Mouse (Mus musculus) kidney, embryonic 14.5 days (tissue): ENCODE measurements at regions not wholly inside any gene's neighbourhood (a gene's known extent, or its start where the extent isn't known, plus 50 kb on each side); places are given as distances from the start of the nearest gene placed in this dataset.

Experiments used
- ATAC-seq: fragments of 200-750 bp; cut with Nextera tagmentation; 2 replicates; pipeline ENCODE4 v1.8.0; 2017; ENCODE audit warnings: moderate number of reproducible peaks, mild to moderate bottlenecking, moderate TSS enrichment, moderate library complexity; ENCODE audit not compliant: low FRiP score, low TSS enrichment
- H3K27ac ChIP-seq: fragments of 300-500 bp; sonication (generic); 2 replicates; pipeline ENCODE4 v1.5.1; 2014; ENCODE audit warnings: low read depth, mild to moderate bottlenecking, low read length, moderate library complexity, mixed read lengths
- H3K27me3 ChIP-seq: fragments of 300-500 bp; sonication (generic); 2 replicates; pipeline ENCODE4 v1.6.1; 2014; ENCODE audit warnings: mild to moderate bottlenecking, low read length; ENCODE audit not compliant: control insufficient read depth, insufficient read depth
- H3K36me3 ChIP-seq: fragments of 300-500 bp; sonication (generic); 2 replicates; pipeline ENCODE4 v1.6.1; 2014; ENCODE audit warnings: low read length, mixed read lengths; ENCODE audit not compliant: control insufficient read depth, insufficient read depth
- H3K4me1 ChIP-seq: fragments of 300-500 bp; sonication (generic); 2 replicates; pipeline ENCODE4 v1.6.1; 2014; ENCODE audit warnings: low read length, mixed read lengths; ENCODE audit not compliant: control insufficient read depth, insufficient read depth
- H3K4me2 ChIP-seq: fragments of 300-500 bp; sonication (generic); replicated peaks from 2 replicates; pipeline ENCODE4 v1.6.1; 2014; ENCODE audit warnings: low read depth, mild to moderate bottlenecking, low read length
- H3K4me3 ChIP-seq: fragments of 300-500 bp; sonication (generic); 2 replicates; pipeline ENCODE4 v1.5.1; 2014; ENCODE audit warnings: mild to moderate bottlenecking, low read length
- H3K9ac ChIP-seq: fragments of 300-500 bp; sonication (generic); 2 replicates; pipeline ENCODE4 v1.6.1; 2014; ENCODE audit warnings: low read depth, mild to moderate bottlenecking, low read length, moderate library complexity
- H3K9me3 ChIP-seq: fragments of 300-500 bp; sonication (generic); 2 replicates; pipeline ENCODE4 v1.6.1; 2016; ENCODE audit warnings: low read length; ENCODE audit not compliant: control insufficient read depth
- WGBS: fragments of 180-500 bp; shearing (Covaris S2); extraction: QIAGEN DNeasy Blood & Tissue Kit; methylation state at CpG from one replicate; pipeline ENCODE4 v1.1.7; 2014; 5-methylcytosine and 5-hydroxymethylcytosine counted together

DNA sequence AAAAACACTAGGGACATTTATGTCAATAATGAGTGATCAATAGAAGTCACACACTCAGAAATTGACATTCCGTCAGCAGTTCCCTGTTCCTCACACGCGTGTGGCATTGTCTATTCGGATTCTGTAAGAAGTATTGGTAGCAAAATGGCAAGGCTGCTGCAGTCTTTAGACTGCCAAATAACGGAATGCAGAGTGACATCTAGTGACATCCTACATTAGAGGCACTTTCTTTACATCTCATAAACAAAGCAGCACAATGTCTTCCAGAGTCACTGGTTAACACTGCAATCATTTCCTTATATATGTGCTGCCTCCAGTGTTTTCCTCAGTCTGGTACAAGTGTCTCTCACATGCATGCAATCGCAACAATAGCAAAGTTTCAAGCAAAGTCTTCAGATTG lies 342.9 kb downstream of the Rpl36a-ps1 start:
- WGBS = 87% methylated on average over 6 of the region's 6 CpGs
- no peaks in the 10 kb centered on the region for H3K27me3 ChIP-seq
- H3K27ac ChIP-seq = no peak overlapping the region
- H3K9me3 ChIP-seq = no peaks in the 10 kb centered on the region
- H3K4me3 ChIP-seq = no peak overlapping the region
- H3K36me3 ChIP-seq = no peaks in the 10 kb centered on the region
- H3K9ac ChIP-seq = no peak overlapping the region
- no peak overlapping the region for H3K4me2 ChIP-seq
- H3K4me1 ChIP-seq = no peaks in the 10 kb centered on the region
- ATAC-seq = no peak

DNA sequence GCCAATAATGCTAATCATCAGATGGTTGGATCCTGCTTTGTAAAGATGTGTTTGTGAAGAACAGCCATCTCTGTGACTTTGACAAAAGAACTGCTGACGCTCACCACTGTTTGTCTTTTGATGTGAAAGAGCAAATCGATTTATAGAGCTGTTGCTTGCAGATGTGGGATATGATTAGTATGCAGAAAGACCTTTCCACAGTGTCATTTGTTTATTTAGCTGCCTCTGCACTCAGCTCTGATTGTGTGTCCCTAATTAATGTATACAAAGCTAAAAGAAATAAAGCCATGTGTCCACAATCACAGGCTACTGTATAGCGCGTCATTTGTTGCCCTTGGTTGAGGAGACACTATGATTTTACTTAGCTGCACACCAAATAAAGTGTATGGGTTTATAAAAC lies 343.6 kb downstream of the Rpl36a-ps1 start:
- Histone ChIP-seq H3K4me2 (no peak overlapping the region), H3K4me3 (no peak overlapping the region), H3K4me1 (no peaks in the 10 kb centered on the region), H3K9me3 (no peaks in the 10 kb centered on the region), H3K9ac (no peak overlapping the region), H3K36me3 (no peaks in the 10 kb centered on the region), H3K27me3 (no peaks in the 10 kb centered on the region), H3K27ac (no peak overlapping the region)
- WGBS = 74% methylated on average over 4 of the region's 4 CpGs
- no peak for ATAC-seq

DNA sequence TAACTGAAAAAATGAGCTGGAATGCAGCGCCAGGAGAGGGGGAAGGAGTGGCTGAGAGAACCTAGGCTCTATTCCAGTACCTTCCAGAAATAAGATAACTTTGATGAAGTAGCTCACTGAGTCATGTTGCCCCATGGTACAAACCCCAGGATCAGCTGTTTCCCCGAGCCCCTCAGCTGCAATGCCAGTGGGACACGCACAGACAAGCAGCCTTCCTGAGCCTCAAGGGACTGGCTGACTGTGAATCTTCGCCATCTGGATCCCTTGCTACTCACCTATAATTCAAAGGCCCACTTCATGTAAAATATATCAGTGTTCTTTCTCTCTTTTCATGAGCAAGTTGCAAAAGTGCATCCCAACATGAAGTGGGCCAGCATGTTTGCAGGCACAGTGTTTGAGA lies 346.5 kb downstream of the Rpl36a-ps1 start:
- no peaks in the 10 kb centered on the region for H3K4me1 ChIP-seq
- ATAC-seq = no peak
- WGBS = 92% methylated on average over 4 of the region's 4 CpGs
- H3K4me3 ChIP-seq = no peak overlapping the region
- H3K9me3 ChIP-seq = no peaks in the 10 kb centered on the region
- no peak overlapping the region for H3K9ac ChIP-seq
- H3K36me3 ChIP-seq = no peaks in the 10 kb centered on the region
- no peak overlapping the region for H3K27ac ChIP-seq
- H3K27me3 ChIP-seq = no peaks in the 10 kb centered on the region
- H3K4me2 ChIP-seq = no peak overlapping the region

DNA sequence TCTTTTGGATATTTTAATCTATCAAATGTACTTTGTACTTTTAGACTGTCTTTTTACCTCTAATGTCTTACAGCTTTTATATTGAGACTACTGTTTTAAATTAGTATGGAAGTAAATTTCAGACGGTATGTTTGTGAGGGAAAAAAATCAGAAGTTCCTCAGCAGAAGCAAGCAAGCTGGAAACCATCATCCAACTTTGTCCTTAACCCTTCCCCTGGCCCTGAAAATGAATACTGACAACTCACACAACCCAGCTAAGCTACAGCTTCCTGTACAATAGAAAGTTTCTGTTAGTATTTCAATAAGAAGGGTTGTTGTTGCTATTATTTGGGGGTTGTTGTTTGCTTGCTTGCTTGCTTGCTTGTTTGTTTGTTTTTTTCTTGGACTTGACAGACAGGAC lies 350.4 kb downstream of the Rpl36a-ps1 start:
- ATAC-seq = no peak
- H3K4me3 ChIP-seq = no peak overlapping the region
- H3K4me2 ChIP-seq = no peak overlapping the region
- no peak overlapping the region for H3K9ac ChIP-seq
- H3K27ac ChIP-seq = no peak overlapping the region
- no peaks in the 10 kb centered on the region for H3K4me1 ChIP-seq
- no peaks in the 10 kb centered on the region for H3K27me3 ChIP-seq
- WGBS = 53% methylated on average over 1 of the region's 1 CpGs
- no peaks in the 10 kb centered on the region for H3K9me3 ChIP-seq
- H3K36me3 ChIP-seq = no peaks in the 10 kb centered on the region

DNA sequence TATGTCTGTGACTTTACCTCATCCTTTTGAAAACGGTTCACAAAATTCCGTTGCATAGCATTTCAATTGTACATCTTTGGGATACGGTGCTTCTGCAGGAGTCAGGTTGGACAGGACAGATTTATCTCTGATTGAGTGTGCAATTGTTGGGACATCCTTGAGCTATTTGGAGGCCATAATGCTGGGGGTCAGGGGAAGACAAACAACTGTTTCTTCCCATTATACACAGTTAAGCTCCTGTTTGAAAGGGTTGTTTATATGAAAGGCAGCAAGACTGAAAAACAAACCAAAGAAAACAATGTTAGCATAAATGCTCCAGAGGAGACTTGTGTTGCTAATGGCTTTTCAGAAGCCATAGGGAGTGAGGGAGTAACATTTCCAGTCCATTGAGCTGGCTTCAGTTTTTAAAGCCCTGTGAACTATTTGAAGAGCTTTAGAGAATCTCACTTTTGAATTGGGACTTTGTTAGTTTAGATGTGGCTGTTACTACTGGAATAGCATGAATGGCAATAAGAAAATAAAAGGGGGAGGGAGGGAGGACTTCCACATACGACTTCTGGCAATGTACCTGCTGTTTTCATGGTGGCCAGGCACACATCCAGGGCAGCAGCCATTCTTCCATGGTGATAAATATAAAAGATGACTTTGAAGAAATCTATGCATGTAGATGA lies 351.3 kb downstream of the Rpl36a-ps1 start:
- H3K4me1 ChIP-seq = no peaks in the 10 kb centered on the region
- ATAC-seq = no peak
- H3K27ac ChIP-seq = no peak overlapping the region
- H3K9ac ChIP-seq = no peak overlapping the region
- WGBS = 53% methylated on average over 4 of the region's 4 CpGs
- H3K9me3 ChIP-seq = no peaks in the 10 kb centered on the region
- no peak overlapping the region for H3K4me3 ChIP-seq
- no peak overlapping the region for H3K4me2 ChIP-seq
- H3K36me3 ChIP-seq = no peaks in the 10 kb centered on the region
- no peaks in the 10 kb centered on the region for H3K27me3 ChIP-seq

DNA sequence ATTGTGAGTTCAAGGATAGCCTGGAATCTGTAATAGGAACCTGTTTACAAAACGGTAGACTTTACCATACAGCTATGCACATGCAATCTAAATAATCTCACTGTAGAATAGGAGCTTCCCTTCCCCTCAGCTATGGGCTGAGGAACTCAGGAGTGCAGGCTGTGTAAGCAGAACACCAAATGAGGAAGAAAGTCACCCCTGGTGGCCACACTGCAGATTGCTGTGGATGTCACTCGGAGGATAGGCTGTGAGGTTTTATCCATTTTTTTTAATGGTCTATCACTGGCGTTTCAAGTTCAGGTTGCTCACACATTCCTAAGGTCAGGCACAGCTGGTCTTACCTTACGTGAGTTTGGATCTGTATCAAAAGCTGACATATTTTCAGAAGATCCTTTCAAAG lies 365.1 kb downstream of the Rpl36a-ps1 start:
- no peaks in the 10 kb centered on the region for H3K36me3 ChIP-seq
- H3K27me3 ChIP-seq = no peaks in the 10 kb centered on the region
- no peak overlapping the region for H3K4me2 ChIP-seq
- no peak overlapping the region for H3K27ac ChIP-seq
- 79% methylated on average over 4 of the region's 4 CpGs for WGBS
- H3K4me3 ChIP-seq = no peak overlapping the region
- H3K9ac ChIP-seq = no peak overlapping the region
- no peaks in the 10 kb centered on the region for H3K9me3 ChIP-seq
- H3K4me1 ChIP-seq = no peaks in the 10 kb centered on the region
- ATAC-seq = no peak

DNA sequence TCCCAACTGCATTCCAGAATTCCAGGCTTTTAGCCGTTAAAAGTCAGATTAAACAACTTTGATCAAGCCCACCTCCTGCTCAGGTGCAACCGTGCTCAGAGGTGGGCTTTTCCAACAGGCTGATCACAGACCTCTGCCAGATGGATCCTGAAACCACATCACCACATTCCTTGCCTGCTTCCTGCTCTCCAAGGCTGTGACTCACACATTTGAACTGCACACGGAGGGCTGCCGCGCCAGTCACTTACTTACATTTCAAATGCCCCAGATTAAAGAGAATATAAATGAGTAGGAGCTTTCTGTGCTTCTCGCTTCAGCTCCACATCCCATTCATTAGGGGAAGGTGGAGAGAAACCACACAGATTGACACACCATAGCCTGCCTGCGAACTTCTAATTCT lies 367.6 kb downstream of the Rpl36a-ps1 start:
- Histone ChIP-seq H3K9me3 (no peaks in the 10 kb centered on the region), H3K4me2 (no peak overlapping the region), H3K27me3 (no peaks in the 10 kb centered on the region), H3K9ac (no peak overlapping the region), H3K4me1 (no peaks in the 10 kb centered on the region), H3K4me3 (no peak overlapping the region), H3K36me3 (no peaks in the 10 kb centered on the region), H3K27ac (no peak overlapping the region)
- ATAC-seq = no peak; the same call in 1 of the 2 replicates
- 51% methylated on average over 7 of the region's 7 CpGs for WGBS

DNA sequence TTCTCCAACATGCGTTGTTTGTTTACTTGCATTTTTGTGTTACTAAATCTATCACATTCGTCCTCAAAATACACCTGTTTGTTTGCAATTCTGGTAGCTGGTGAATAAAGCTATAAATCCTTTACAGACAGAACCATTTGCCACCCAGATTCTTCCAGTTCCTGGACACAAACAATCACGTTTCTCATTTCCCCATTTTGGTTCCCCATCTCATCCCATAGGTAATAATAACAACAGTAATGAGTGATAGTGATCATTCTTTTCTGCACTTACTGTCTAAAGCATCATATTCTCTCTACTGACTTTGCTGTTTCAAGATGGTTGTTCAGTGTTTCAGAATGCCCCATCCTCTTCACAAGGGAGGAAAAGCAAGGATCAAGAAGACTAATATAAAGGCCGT lies 368.3 kb downstream of the Rpl36a-ps1 start:
- Histone ChIP-seq H3K27ac (no peak overlapping the region), H3K9ac (no peak overlapping the region), H3K9me3 (no peaks in the 10 kb centered on the region), H3K27me3 (no peaks in the 10 kb centered on the region), H3K4me3 (no peak overlapping the region), H3K4me1 (no peaks in the 10 kb centered on the region), H3K36me3 (no peaks in the 10 kb centered on the region), H3K4me2 (no peak overlapping the region)
- no peak for ATAC-seq
- 79% methylated on average over 4 of the region's 4 CpGs for WGBS

DNA sequence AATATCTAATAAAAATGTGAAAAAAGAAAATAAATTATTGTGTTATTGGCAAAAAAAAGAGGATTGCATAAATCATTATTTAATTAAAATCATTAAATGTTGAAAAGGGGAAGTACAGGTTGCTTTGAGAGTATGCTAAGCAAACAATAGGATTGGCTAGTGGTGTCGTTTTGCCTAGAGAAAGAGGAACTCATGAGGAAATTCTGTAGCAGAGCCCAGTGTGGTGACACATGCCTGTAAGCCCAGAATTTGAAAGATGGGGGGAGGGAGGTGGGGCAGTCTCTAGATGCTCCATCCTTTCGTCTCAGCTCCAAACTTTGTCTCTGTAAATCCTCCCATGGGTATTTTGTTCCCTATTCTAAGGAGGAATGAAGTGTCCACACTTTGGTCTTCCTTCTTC lies 388.3 kb downstream of the Rpl36a-ps1 start:
- H3K4me3 ChIP-seq = no peak overlapping the region
- H3K36me3 ChIP-seq = no peaks in the 10 kb centered on the region
- H3K27ac ChIP-seq = no peak overlapping the region
- H3K9me3 ChIP-seq = no peaks in the 10 kb centered on the region
- no peaks in the 10 kb centered on the region for H3K4me1 ChIP-seq
- H3K9ac ChIP-seq = no peak overlapping the region
- ATAC-seq = no peak
- no peak overlapping the region for H3K4me2 ChIP-seq
- WGBS = 61% methylated on average over 2 of the region's 2 CpGs
- no peaks in the 10 kb centered on the region for H3K27me3 ChIP-seq
